Mouse (Mus musculus): Measurements from ENCODE around the gene Eif4g1. TPM values are rescaled to one million over a fixed set of nuclear protein-coding genes. Genes with fewer than 3 reads are reported as not detected.
"Not testable (repeated sequence)": the region's sequence is repeated elsewhere in the genome, so short reads cannot be mapped to it uniquely, and the experiment has no call there.

Gene Eif4g1
- polyA plus RNA-seq (2012; rRNA removed) (76.0 and 101 TPM in 2 replicates), polyA plus RNA-seq (2014; fragmentation: Nextera tagmentation; extraction: Ambion mirVana) (65.1 and 76.7 TPM in 2 replicates)

- H3K36me3 ChIP-seq (replicated peaks; ENCODE audit: control insufficient read depth, insufficient read depth, low read depth); ATAC-seq (ENCODE audit: insufficient read depth); H3K4me2 ChIP-seq (ENCODE audit: low read depth); H3K4me1 ChIP-seq (replicated peaks; ENCODE audit: control insufficient read depth in 2 of 2, insufficient read depth in 2 of 2, low read length in 1 of 2); H3K27ac ChIP-seq; H3K4me3 ChIP-seq (ENCODE audit: insufficient read depth in 1 of 2, low read depth in 2 of 2, low read length in 2 of 2); DNase-seq (ENCODE audit: low read depth in 3 of 3, low spot score in 3 of 3); H3K27me3 ChIP-seq (ENCODE audit: control insufficient read depth, insufficient read depth, low read length); H3K9ac ChIP-seq (replicated peaks); H3K9me3 ChIP-seq (ENCODE audit: control insufficient read depth, low read length): not testable (repeated sequence)
- WGBS (ENCODE audit: insufficient replicate concordance), result 75% methylated on average over 4 of the region's 6 CpGs
Observed at GRCm38 (mm10) chr16:20668013-20668412, at the start of gene Eif4g1. Gene Eif4g1, plus strand, starts transcription at chr16:20668313.

DNA sequence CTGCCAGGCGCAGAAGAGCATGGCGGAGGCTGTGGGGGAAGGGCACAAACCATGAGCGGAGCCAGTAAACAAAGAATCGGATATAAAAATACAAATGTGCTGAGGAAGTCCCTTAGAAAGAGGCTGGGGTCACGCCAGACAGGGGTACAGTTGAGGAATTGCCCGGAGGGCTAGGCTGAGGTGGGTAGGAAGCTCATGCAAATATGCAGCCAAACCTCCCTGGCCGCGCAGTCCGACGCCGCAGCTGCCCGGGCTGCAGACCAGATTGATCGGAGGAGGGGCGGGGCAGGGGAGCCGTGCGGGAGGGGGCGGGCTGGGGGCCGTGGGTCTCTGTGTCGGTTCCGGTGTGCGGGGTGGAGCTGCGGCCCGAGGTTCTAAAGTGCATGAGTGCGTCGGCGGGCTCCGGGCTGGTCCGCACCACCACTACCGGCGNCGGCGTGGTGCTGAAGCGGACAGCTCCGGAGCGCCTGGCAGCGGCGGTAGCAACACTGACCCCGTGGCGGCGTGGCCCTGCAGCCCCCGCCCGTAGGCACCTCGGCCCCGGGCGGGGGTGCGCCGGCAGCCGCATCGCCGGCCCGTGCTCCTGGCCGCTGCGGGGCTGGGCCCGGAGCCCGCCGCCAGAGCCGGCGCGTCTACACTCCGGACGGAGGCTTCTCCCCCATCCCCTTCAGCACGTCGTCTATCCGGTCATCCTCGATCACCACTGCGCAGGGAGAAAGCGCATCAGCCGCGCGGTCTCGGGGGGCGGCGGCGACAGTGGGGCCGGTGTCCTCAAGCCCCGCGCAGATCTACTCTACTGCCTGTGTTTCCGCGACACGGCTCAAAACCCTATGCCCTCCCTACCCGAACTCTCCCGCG, 48.3 kb upstream of the Eif4g1 start:
- peak overlapping the region; percentile 92 for H3K4me2 ChIP-seq (ENCODE audit: low read depth)
- no peak overlapping the region for H3K27ac ChIP-seq
- H3K9ac ChIP-seq (replicated peaks), result no peak overlapping the region
- ATAC-seq (ENCODE audit: insufficient read depth) (peak; percentile 25; the same call in 1 of the 2 replicates), DNase-seq (ENCODE audit: low read depth in 3 of 3, low spot score in 3 of 3) (peak in 1 of 3 experiments; percentile 9)
- peak overlapping the region; percentile 5 to 66; a peak in 3 of 4 replicates for H3K4me3 ChIP-seq (ENCODE audit: insufficient read depth in 1 of 2, low read depth in 2 of 2, low read length in 2 of 2)
- WGBS (ENCODE audit: insufficient replicate concordance), result 4% methylated on average over 80 of the region's 83 CpGs
- H3K9me3 ChIP-seq (ENCODE audit: control insufficient read depth, low read length), result no peaks in the 10 kb centered on the region
- H3K4me1 ChIP-seq (replicated peaks; ENCODE audit: control insufficient read depth in 2 of 2, insufficient read depth in 2 of 2, low read length in 1 of 2), result peaks cover 0 to 4% of the 10 kb centered on the region in 2 experiments; a peak in 2 of 4 replicates
- H3K36me3 ChIP-seq (replicated peaks; ENCODE audit: control insufficient read depth, insufficient read depth, low read depth), result no peaks in the 10 kb centered on the region
- TF ChIP-seq CTCF (IDR thresholded peaks at IDR 0.05; ENCODE audit: low read depth), result no peak
- TF ChIP-seq EP300 (IDR thresholded peaks at IDR 0.05; ENCODE audit: low read depth), result no peak
- peaks cover 53% of the 10 kb centered on the region for H3K27me3 ChIP-seq (ENCODE audit: control insufficient read depth, insufficient read depth, low read length)

- Histone ChIP-seq H3K27me3 (ENCODE audit: control insufficient read depth, insufficient read depth, low read length) (peaks cover 53% of the 10 kb centered on the region), H3K36me3 (replicated peaks; ENCODE audit: control insufficient read depth, insufficient read depth, low read depth) (no peaks in the 10 kb centered on the region)
Observed at GRCm38 (mm10) chr16:20620399-20620735, 47.7 kb upstream of the Eif4g1 start.

DNA sequence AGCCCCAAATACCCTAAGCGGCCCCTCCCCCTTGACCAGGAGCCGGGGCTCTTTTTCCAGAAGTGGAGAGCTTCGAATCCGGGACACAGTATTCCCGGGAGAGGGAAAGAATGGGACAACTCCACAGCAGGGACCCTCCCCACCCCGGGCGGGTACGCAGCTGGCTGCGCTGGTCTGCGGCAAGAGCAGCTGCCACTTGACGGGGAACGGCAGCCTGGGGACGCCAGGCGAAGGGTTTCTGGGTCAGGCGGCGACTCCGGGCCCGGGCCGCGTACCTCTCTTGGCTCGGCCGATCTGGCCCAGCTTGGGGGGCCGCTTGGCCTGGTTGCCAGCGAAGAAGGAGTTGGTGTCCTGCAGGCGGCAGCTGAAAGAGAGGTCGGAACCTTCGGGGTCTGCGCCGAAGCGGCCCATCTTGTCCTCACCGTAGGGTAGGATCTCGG, 47.3 kb upstream of the Eif4g1 start:
- H3K4me1 ChIP-seq (replicated peaks; ENCODE audit: control insufficient read depth in 2 of 2, insufficient read depth in 2 of 2, low read length in 1 of 2), result peaks cover 0 to 4% of the 10 kb centered on the region in 2 experiments; a peak in 2 of 4 replicates
- no peak for DNase-seq (ENCODE audit: low read depth in 3 of 3, low spot score in 3 of 3)
- no peak overlapping the region; the same call in 1 of the 2 replicates for H3K9ac ChIP-seq (replicated peaks)
- no peaks in the 10 kb centered on the region for H3K36me3 ChIP-seq (replicated peaks; ENCODE audit: control insufficient read depth, insufficient read depth, low read depth)
- WGBS (ENCODE audit: insufficient replicate concordance), result under 1% methylated on average over 32 of the region's 32 CpGs
- H3K4me3 ChIP-seq (ENCODE audit: insufficient read depth in 1 of 2, low read depth in 2 of 2, low read length in 2 of 2), result peak overlapping the region; percentile 51 to 66
- H3K27ac ChIP-seq, result no peak overlapping the region
- ATAC-seq (ENCODE audit: insufficient read depth), result no peak
- peaks cover 53% of the 10 kb centered on the region for H3K27me3 ChIP-seq (ENCODE audit: control insufficient read depth, insufficient read depth, low read length)
- TF ChIP-seq CTCF (IDR thresholded peaks at IDR 0.05; ENCODE audit: low read depth) (no peak), EP300 (IDR thresholded peaks at IDR 0.05; ENCODE audit: low read depth) (no peak)
- no peaks in the 10 kb centered on the region for H3K9me3 ChIP-seq (ENCODE audit: control insufficient read depth, low read length)
- H3K4me2 ChIP-seq (ENCODE audit: low read depth), result peak overlapping the region; percentile 92

More at GRCm38 (mm10) chr16:20620399-20620735, 47.7 kb upstream of the Eif4g1 start:
- Histone ChIP-seq H3K9ac (replicated peaks) (no peak overlapping the region), H3K27ac (no peak overlapping the region), H3K4me2 (ENCODE audit: low read depth) (peak overlapping the region; percentile 92), H3K4me1 (replicated peaks; ENCODE audit: control insufficient read depth in 2 of 2, insufficient read depth in 2 of 2, low read length in 1 of 2) (peaks cover 0 to 4% of the 10 kb centered on the region in 2 experiments; a peak in 2 of 4 replicates), H3K4me3 (ENCODE audit: insufficient read depth in 1 of 2, low read depth in 2 of 2, low read length in 2 of 2) (peak overlapping the region; percentile 5 to 66; a peak in 3 of 4 replicates), H3K9me3 (ENCODE audit: control insufficient read depth, low read length) (no peaks in the 10 kb centered on the region)
- 1% methylated on average over 9 of the region's 9 CpGs for WGBS (ENCODE audit: insufficient replicate concordance)
- no peak for DNase-seq (ENCODE audit: low read depth in 3 of 3, low spot score in 3 of 3)
- TF ChIP-seq EP300 (IDR thresholded peaks at IDR 0.05; ENCODE audit: low read depth) (no peak), CTCF (IDR thresholded peaks at IDR 0.05; ENCODE audit: low read depth) (no peak)
- no peak for ATAC-seq (ENCODE audit: insufficient read depth)

Data from liver, embryonic 14.5 days (tissue).